Mouse (Mus musculus): ENCODE results near the gene Epha5. TPM values are rescaled to one million over a fixed set of nuclear protein-coding genes. Genes with fewer than 3 reads are reported as not detected.
A peak's percentile ranks its signal among the peaks of the same experiment; 100 is the strongest.

The Epha5 gene
- polyA plus RNA-seq, 1 experiment from 2014 or later: 64.1 TPM

GRCm38 (mm10) chr5:84276996-84277395 is 140.2 kb downstream of the Epha5 start:
- no peak for ATAC-seq
- H3K4me2 ChIP-seq (ENCODE audit: low read length): no peak overlapping the region
- no peaks in the 10 kb centered on the region for H3K36me3 ChIP-seq (ENCODE audit: control insufficient read depth, insufficient read depth, low read length)
- no peak overlapping the region for H3K27ac ChIP-seq (ENCODE audit: low read length)
- no peak overlapping the region for H3K4me3 ChIP-seq (ENCODE audit: low read depth, low read length)
- no peaks in the 10 kb centered on the region for H3K4me1 ChIP-seq (ENCODE audit: control insufficient read depth, insufficient read depth, low read length)
- WGBS: 98% methylated on average over 1 of the region's 1 CpGs
- no peaks in the 10 kb centered on the region for H3K9me3 ChIP-seq (replicated peaks; ENCODE audit: control insufficient read depth, low read length, poor library complexity, severe bottlenecking)
- no peaks in the 10 kb centered on the region; the same call in 1 of the 2 replicates for H3K27me3 ChIP-seq (ENCODE audit: control insufficient read depth, insufficient read depth, low read depth, low read length)
- H3K9ac ChIP-seq (ENCODE audit: low read depth, low read length): no peak overlapping the region

GRCm38 (mm10) chr5:84265407-84265806 is 151.8 kb downstream of the Epha5 start:
- Histone ChIP-seq H3K4me1 (ENCODE audit: control insufficient read depth, insufficient read depth, low read length) (no peaks in the 10 kb centered on the region; the same call in 1 of the 2 replicates), H3K4me3 (ENCODE audit: low read depth, low read length) (no peak overlapping the region), H3K27me3 (ENCODE audit: control insufficient read depth, insufficient read depth, low read depth, low read length) (no peaks in the 10 kb centered on the region), H3K4me2 (ENCODE audit: low read length) (no peak overlapping the region), H3K9me3 (replicated peaks; ENCODE audit: control insufficient read depth, low read length, poor library complexity, severe bottlenecking) (no peaks in the 10 kb centered on the region), H3K27ac (ENCODE audit: low read length) (no peak overlapping the region), H3K36me3 (ENCODE audit: control insufficient read depth, insufficient read depth, low read length) (no peaks in the 10 kb centered on the region), H3K9ac (ENCODE audit: low read depth, low read length) (no peak overlapping the region)
- WGBS: 80% methylated on average over 4 of the region's 4 CpGs
- no peak for ATAC-seq

- no peak for ATAC-seq
- Histone ChIP-seq H3K4me3 (ENCODE audit: low read depth, low read length) (no peak overlapping the region), H3K27me3 (ENCODE audit: control insufficient read depth, insufficient read depth, low read depth, low read length) (no peaks in the 10 kb centered on the region), H3K27ac (ENCODE audit: low read length) (no peak overlapping the region; the same call in 1 of the 2 replicates), H3K9me3 (replicated peaks; ENCODE audit: control insufficient read depth, low read length, poor library complexity, severe bottlenecking) (no peaks in the 10 kb centered on the region), H3K36me3 (ENCODE audit: control insufficient read depth, insufficient read depth, low read length) (no peaks in the 10 kb centered on the region), H3K9ac (ENCODE audit: low read depth, low read length) (no peak overlapping the region), H3K4me1 (ENCODE audit: control insufficient read depth, insufficient read depth, low read length) (no peaks in the 10 kb centered on the region; the same call in 1 of the 2 replicates), H3K4me2 (ENCODE audit: low read length) (no peak overlapping the region)
- WGBS: 35% methylated on average over 6 of the region's 6 CpGs
Measured at GRCm38 (mm10) chr5:84263999-84264398, 153.2 kb downstream of the Epha5 start.

- Histone ChIP-seq H3K27ac (ENCODE audit: low read length) (no peak overlapping the region), H3K4me1 (ENCODE audit: control insufficient read depth, insufficient read depth, low read length) (no peaks in the 10 kb centered on the region), H3K4me2 (ENCODE audit: low read length) (no peak overlapping the region), H3K36me3 (ENCODE audit: control insufficient read depth, insufficient read depth, low read length) (no peaks in the 10 kb centered on the region), H3K9me3 (replicated peaks; ENCODE audit: control insufficient read depth, low read length, poor library complexity, severe bottlenecking) (no peaks in the 10 kb centered on the region), H3K27me3 (ENCODE audit: control insufficient read depth, insufficient read depth, low read depth, low read length) (no peaks in the 10 kb centered on the region), H3K4me3 (ENCODE audit: low read depth, low read length) (no peak overlapping the region), H3K9ac (ENCODE audit: low read depth, low read length) (no peak overlapping the region)
- no peak for ATAC-seq
Measured at GRCm38 (mm10) chr5:84229971-84230370, 187.2 kb downstream of the Epha5 start.

- H3K9ac ChIP-seq (ENCODE audit: low read depth, low read length): no peak overlapping the region
- no peak overlapping the region for H3K4me2 ChIP-seq (ENCODE audit: low read length)
- ATAC-seq: no peak
- no peaks in the 10 kb centered on the region for H3K4me1 ChIP-seq (ENCODE audit: control insufficient read depth, insufficient read depth, low read length)
- H3K27me3 ChIP-seq (ENCODE audit: control insufficient read depth, insufficient read depth, low read depth, low read length): no peaks in the 10 kb centered on the region
- no peaks in the 10 kb centered on the region for H3K36me3 ChIP-seq (ENCODE audit: control insufficient read depth, insufficient read depth, low read length)
- WGBS: 9% methylated on average over 2 of the region's 2 CpGs
- H3K4me3 ChIP-seq (ENCODE audit: low read depth, low read length): no peak overlapping the region
- no peak overlapping the region for H3K27ac ChIP-seq (ENCODE audit: low read length)
- H3K9me3 ChIP-seq (replicated peaks; ENCODE audit: control insufficient read depth, low read length, poor library complexity, severe bottlenecking): no peaks in the 10 kb centered on the region
Measured at GRCm38 (mm10) chr5:84208609-84209008, 208.6 kb downstream of the Epha5 start.

GRCm38 (mm10) chr5:84193348-84193747 is 223.8 kb downstream of the Epha5 start:
- Histone ChIP-seq H3K9ac (ENCODE audit: low read depth, low read length) (no peak overlapping the region), H3K4me3 (ENCODE audit: low read depth, low read length) (no peak overlapping the region), H3K27me3 (ENCODE audit: control insufficient read depth, insufficient read depth, low read depth, low read length) (no peaks in the 10 kb centered on the region), H3K27ac (ENCODE audit: low read length) (no peak overlapping the region), H3K9me3 (replicated peaks; ENCODE audit: control insufficient read depth, low read length, poor library complexity, severe bottlenecking) (no peaks in the 10 kb centered on the region), H3K4me1 (ENCODE audit: control insufficient read depth, insufficient read depth, low read length) (no peaks in the 10 kb centered on the region), H3K4me2 (ENCODE audit: low read length) (no peak overlapping the region), H3K36me3 (ENCODE audit: control insufficient read depth, insufficient read depth, low read length) (no peaks in the 10 kb centered on the region)
- WGBS: 77% methylated on average over 3 of the region's 3 CpGs
- ATAC-seq: no peak

- no peaks in the 10 kb centered on the region for H3K27me3 ChIP-seq (ENCODE audit: control insufficient read depth, insufficient read depth, low read depth, low read length)
- WGBS: 76% methylated on average over 8 of the region's 8 CpGs
Measured at GRCm38 (mm10) chr5:84184189-84184588, 233.0 kb downstream of the Epha5 start.

GRCm38 (mm10) chr5:84153095-84153494 is 264.1 kb downstream of the Epha5 start:
- no peak overlapping the region for H3K9ac ChIP-seq (ENCODE audit: low read depth, low read length)
- H3K27ac ChIP-seq (ENCODE audit: low read length): no peak overlapping the region
- no peaks in the 10 kb centered on the region for H3K9me3 ChIP-seq (replicated peaks; ENCODE audit: control insufficient read depth, low read length, poor library complexity, severe bottlenecking)
- H3K4me1 ChIP-seq (ENCODE audit: control insufficient read depth, insufficient read depth, low read length): no peaks in the 10 kb centered on the region
- H3K4me3 ChIP-seq (ENCODE audit: low read depth, low read length): no peak overlapping the region
- WGBS: 55% methylated on average over 2 of the region's 2 CpGs
- H3K27me3 ChIP-seq (ENCODE audit: control insufficient read depth, insufficient read depth, low read depth, low read length): no peaks in the 10 kb centered on the region
- no peaks in the 10 kb centered on the region for H3K36me3 ChIP-seq (ENCODE audit: control insufficient read depth, insufficient read depth, low read length)
- peak; percentile 88 for ATAC-seq
- no peak overlapping the region for H3K4me2 ChIP-seq (ENCODE audit: low read length)

More at GRCm38 (mm10) chr5:84184189-84184588, 233.0 kb downstream of the Epha5 start:
- H3K9ac ChIP-seq (ENCODE audit: low read depth, low read length): no peak overlapping the region
- H3K9me3 ChIP-seq (replicated peaks; ENCODE audit: control insufficient read depth, low read length, poor library complexity, severe bottlenecking): no peaks in the 10 kb centered on the region
- no peaks in the 10 kb centered on the region for H3K36me3 ChIP-seq (ENCODE audit: control insufficient read depth, insufficient read depth, low read length)
- H3K27ac ChIP-seq (ENCODE audit: low read length): no peak overlapping the region
- no peak overlapping the region for H3K4me3 ChIP-seq (ENCODE audit: low read depth, low read length)
- H3K4me2 ChIP-seq (ENCODE audit: low read length): no peak overlapping the region
- ATAC-seq: peak; percentile 62; the same call in 1 of the 2 replicates
- H3K4me1 ChIP-seq (ENCODE audit: control insufficient read depth, insufficient read depth, low read length): no peaks in the 10 kb centered on the region

- H3K27ac ChIP-seq (ENCODE audit: low read length): no peak overlapping the region
- H3K36me3 ChIP-seq (ENCODE audit: control insufficient read depth, insufficient read depth, low read length): no peaks in the 10 kb centered on the region
- H3K4me1 ChIP-seq (ENCODE audit: control insufficient read depth, insufficient read depth, low read length): no peaks in the 10 kb centered on the region
- no peak overlapping the region for H3K9ac ChIP-seq (ENCODE audit: low read depth, low read length)
- no peak for ATAC-seq
- no peaks in the 10 kb centered on the region for H3K9me3 ChIP-seq (replicated peaks; ENCODE audit: control insufficient read depth, low read length, poor library complexity, severe bottlenecking)
- no peaks in the 10 kb centered on the region for H3K27me3 ChIP-seq (ENCODE audit: control insufficient read depth, insufficient read depth, low read depth, low read length)
- whole genome bisulfite sequencing: 30% methylated on average over 4 of the region's 4 CpGs
- H3K4me3 ChIP-seq (ENCODE audit: low read depth, low read length): no peak overlapping the region
- no peak overlapping the region for H3K4me2 ChIP-seq (ENCODE audit: low read length)
Measured at GRCm38 (mm10) chr5:84142138-84142537, 275.0 kb downstream of the Epha5 start.
